Mouse (Mus musculus) spleen, adult 12 weeks (tissue): Measurements from ENCODE around the gene Sdk2.

ENCODE experiments used
- DNase-seq: peaks from one replicate; pipeline ENCODE4 v3.0.0; 2022; ENCODE audit warnings: low spot score

Gene Sdk2

DNA sequence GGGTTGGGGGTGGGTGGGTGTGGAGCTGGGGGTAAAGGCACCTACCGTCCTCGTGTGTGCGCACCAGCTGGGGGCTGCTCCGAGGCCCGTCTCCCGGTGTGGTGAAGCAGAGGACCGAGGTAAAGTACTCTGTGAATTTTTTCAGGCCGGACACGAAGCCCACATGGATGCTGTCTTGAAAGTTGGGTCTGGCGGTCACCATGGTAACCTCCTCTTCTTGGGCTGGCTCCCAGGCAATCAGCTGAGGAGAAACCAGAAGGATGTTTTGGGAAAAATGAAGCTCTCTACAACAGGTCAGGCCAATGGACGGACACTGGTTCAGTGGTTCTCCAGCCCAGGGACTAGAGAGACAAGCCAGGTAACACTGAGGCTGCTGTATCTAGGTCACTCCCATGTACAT lies 224.0 kb downstream of the Sdk2 start:
- DNase-seq = no peak

GRCm38 (mm10) chr11:113831608-113832007 lies 235.2 kb downstream of the Sdk2 start:
- DNase-seq = no peak

DNA sequence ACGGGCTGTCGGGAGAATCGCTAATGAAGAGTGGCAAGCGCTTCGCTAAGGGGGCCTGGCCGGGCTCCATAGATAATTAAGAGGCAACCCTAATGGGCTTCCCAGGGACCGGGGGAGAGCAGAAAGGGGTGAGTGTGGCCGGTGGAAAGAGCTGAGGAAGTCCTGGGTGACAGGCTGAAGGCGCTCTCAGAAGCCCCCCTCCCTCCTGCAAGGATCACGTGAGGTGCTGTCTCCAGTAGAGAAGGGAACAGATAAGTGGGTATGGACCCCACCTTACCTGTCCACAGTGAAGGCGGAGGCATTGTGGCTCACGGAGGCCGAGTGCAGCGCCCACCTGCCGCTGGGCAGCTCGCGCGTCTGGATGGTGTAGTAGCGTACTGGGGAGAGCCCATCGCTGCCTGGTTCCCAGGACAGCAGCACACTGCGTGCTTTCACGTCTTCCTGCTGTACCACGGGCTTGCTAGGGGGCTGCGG lies 238.7 kb downstream of the Sdk2 start:
- DNase-seq = no peak

DNA sequence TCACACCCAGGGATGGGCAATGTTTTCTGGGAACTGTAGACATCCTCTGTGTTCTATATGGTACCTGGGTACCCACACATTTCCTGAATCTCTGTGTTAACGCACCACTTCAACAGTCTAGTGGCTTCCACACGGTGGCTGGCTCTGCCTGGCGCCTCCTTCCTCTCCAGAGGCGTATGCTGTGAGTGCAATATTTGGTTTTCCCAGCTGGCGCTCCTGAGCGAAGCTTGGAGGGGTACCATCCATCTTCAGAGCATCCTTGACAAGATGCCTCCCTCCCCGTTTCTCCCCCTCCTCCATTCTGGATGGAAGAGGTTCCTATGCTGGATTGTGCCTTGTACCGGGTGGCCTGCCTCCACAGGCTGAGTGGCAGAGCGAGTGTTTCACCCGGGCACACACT lies 246.8 kb downstream of the Sdk2 start:
- DNase-seq = no peak

GRCm38 (mm10) chr11:113819001-113819400 lies 247.8 kb downstream of the Sdk2 start:
- DNase-seq = no peak

- no peak for DNase-seq
These were observed 249.8 kb downstream of the Sdk2 start for GRCm38 (mm10) chr11:113816971-113817548.

DNA sequence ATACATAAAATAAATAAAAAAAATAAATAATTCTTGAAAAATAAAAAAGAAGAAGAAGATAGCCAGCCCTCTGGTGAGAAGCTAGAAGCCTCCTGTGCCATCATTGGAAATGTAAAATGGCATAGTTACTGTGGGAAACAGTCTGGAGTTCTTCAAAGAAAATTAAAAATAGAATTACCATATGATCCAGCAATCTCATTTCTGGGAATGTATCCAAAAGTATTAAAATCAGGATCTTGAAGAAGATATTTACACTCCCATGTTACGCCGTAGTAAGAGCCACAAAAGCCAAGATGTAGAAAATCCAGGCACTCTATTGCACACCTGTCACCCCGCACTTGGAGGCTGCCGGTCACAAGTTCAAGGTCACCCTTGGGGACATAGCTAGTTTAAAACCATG lies 250.4 kb downstream of the Sdk2 start:
- DNase-seq = no peak

DNA sequence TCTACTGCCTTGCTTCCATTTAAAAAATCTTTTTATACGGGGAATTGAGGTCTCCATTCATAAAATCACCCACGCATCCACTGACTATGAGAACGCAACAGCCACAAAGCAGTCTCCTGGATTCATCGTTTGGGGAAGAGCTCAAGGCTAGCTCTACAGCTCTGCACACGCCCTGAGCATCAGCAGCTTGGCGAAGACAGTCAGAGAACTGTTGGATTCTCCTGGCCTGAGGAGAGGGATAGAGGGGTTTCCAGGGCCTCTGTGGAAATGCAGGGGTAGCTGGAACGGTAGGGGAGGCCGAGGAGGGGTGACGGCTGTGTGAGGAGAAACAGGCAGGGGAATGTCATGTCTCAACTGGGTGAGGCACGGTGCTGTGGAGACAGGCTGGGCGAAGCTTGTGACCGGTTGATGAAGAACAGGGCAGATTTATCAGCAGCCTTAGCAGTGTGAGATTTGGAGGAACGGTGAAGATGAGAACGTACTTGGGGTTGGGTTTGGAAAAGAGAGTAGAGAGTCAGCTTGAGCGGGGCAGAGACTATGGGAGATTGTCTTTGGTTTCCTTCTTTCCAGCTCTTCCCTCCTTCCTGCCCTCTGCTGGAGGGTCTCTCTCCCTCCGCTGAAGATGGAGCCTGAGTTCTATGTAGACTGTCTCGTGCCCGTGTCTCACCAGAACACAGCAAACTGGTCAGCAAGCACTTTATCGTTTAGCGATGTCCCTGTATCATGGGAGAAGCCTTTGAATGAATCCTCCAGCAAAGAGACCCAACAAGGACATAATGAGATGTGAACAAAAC lies 255.1 kb downstream of the Sdk2 start:
- DNase-seq = no peak

- DNase-seq = peak; percentile 74
These were observed 256.0 kb downstream of the Sdk2 start for GRCm38 (mm10) chr11:113810638-113811545.

DNA sequence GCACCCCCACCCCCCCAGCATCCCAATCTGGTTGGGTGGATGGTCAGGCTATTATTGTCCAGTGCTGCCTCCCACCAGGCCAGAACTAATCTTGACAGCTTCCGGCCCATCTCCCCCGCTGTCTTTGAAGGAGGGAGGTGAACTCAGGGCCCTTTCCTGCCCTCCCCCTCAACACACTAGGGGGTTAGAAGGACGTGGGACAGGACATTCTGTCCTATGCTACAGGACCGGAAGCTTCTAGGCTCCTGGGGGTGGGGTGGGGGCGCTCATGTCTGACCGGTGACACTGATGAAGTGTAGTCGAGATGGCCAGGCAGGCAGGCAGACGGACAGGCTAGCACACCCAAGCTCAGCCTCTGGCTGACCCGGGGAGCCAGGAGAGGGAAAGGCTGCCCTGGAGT lies 259.8 kb downstream of the Sdk2 start:
- DNase-seq = no peak

DNA sequence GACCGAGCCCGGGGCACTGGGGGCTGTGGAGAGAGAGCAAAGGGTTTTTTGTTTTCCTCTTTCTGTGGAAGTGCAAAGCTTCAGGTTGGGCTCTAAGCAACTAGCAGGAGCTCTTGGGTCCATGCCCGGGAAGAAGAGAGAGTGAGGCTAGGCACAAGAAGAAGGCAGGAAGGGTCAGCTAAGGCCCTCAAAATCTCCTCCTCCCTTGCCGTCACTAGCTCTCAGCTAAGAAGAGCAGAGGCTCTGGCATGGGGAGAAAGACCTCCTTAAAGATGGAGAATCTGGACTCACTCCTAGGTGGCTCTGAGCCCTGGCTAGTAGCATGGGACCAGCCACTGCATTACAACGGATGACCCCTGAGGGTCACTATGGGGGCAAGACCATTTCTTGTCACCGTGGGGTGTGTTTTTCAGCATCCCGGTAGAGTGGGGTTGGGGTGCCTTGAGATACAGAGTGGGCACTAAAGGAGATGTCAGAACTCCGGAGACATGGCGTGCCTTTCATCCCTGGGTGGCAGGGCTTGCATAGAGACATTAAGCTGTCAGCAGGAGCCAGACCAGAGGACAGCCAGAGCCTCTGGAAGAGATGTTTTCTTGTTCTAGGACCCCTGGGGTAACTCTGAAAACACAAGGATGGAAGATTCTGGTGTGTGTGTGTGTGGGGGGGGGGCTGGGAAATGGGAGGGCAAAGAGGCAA lies 260.3 kb downstream of the Sdk2 start:
- no peak for DNase-seq

DNA sequence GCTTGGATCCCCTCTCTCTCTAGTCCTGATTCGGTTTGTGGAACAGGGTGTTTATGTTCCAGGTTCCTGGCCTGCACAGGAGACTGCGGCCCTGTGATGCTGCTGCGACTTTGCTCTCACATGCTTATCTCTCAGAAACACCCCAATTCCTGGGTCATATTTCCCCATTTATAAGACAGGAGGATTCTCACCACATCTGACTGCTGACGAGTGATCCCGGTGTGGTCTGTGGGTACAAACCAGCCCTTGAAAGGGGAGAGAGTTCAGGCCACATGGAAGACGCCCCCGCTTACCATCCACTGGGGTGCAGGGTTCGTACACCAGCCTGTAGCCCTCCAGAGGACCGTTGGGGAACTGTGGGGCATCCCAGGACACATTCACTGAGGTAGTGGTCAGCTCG lies 260.9 kb downstream of the Sdk2 start:
- no peak for DNase-seq

- no peak for DNase-seq
These were observed 263.4 kb downstream of the Sdk2 start for GRCm38 (mm10) chr11:113803321-113803941.

GRCm38 (mm10) chr11:113802456-113802855 lies 264.4 kb downstream of the Sdk2 start:
- no peak for DNase-seq

DNA sequence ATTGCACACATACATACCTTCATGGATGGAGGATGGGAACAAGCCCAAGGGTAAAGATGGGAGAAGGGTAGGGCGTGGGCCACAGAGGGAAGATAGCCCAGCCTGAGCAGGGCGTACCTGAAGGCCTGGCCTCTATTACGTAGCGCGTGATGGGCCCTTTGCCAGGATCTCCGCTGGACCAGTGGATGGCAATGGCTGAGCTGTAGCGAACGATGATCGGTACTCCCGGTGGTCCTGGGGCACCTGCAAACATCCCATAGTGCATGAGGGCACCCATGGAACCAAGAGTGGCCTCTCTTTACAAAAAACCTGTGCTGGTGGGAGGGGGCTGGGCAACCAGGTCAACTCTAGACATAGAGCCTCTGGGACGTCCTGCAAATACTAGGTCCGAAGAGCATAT lies 266.8 kb downstream of the Sdk2 start:
- no peak for DNase-seq

DNA sequence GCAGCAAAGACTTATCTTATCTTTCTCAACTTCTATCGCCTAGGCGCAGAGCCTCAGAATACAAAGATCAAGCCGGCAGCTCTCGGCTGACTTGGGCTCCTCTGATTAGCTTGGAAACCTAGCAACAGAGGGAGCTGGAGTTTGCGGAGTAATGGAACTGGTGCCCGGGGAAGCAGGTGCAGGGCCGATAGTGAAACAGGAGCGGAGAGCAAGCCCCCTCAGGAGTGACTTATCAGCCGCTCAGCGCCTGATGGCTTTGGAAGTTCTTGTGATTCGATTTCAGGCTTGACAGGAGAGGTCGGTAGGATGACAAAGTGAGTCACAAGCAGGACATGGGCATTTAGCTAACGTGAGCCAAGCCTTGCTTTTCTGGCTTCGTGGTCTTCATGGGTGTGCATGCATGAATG lies 267.8 kb downstream of the Sdk2 start:
- no peak for DNase-seq

- DNase-seq = no peak
These were observed 268.8 kb downstream of the Sdk2 start for GRCm38 (mm10) chr11:113798011-113798410.

GRCm38 (mm10) chr11:113797014-113797983 lies 269.5 kb downstream of the Sdk2 start:
- DNase-seq = no peak

- DNase-seq = no peak
These were observed 271.0 kb downstream of the Sdk2 start for GRCm38 (mm10) chr11:113795846-113796245.
